Mouse (Mus musculus) heart, embryonic 10.5 days (tissue): ENCODE data around the gene Zfpm1. TPM values are rescaled to one million over a fixed set of nuclear protein-coding genes. Genes with fewer than 3 reads are reported as not detected.

Experiments
- DNase-seq: peaks from one replicate; pipeline ENCODE4 v3.0.0-alpha.2; 2017; ENCODE audit warnings: low spot score
- H3K27ac ChIP-seq: fragments of 300-500 bp; sonication (generic); 2 replicates; pipeline ENCODE4 v1.5.1; 2016; ENCODE audit warnings: mild to moderate bottlenecking
- H3K27me3 ChIP-seq: fragments of 300-500 bp; sonication (generic); 2 replicates; pipeline ENCODE4 v1.6.1; 2016; ENCODE audit warnings: mild to moderate bottlenecking; ENCODE audit not compliant: poor library complexity, insufficient read depth, severe bottlenecking
- H3K36me3 ChIP-seq: fragments of 300-500 bp; sonication (generic); 2 replicates; pipeline ENCODE4 v1.6.1; 2016; ENCODE audit warnings: mild to moderate bottlenecking, moderate library complexity
- H3K4me1 ChIP-seq: fragments of 300-500 bp; sonication (generic); 2 replicates; pipeline ENCODE4 v1.6.1; 2016; ENCODE audit warnings: mild to moderate bottlenecking
- H3K4me3 ChIP-seq: fragments of 300-500 bp; sonication (generic); 2 replicates; pipeline ENCODE4 v1.5.1; 2016; ENCODE audit warnings: mild to moderate bottlenecking, moderate library complexity
- H3K9me3 ChIP-seq: fragments of 300-500 bp; sonication (generic); 2 replicates; pipeline ENCODE4 v1.6.1; 2016; ENCODE audit warnings: mild to moderate bottlenecking, moderate library complexity
- WGBS: fragments of 180-500 bp; shearing (Covaris S2); methylation state at CpG from one replicate; pipeline ENCODE4 v1.1.7; 2016; 5-methylcytosine and 5-hydroxymethylcytosine counted together
- polyA plus RNA-seq: library from polyadenylated mRNA; unstranded; fragments of >200 nt; fragmentation: Nextera tagmentation; extraction: Ambion mirVana; gene quantifications from 2 replicates; pipeline ENCODE4 v1.2.1, GENCODE M21; 2016

The Zfpm1 gene
- polyA plus RNA-seq, 1 experiment from 2014 or later = 12.8 TPM

- H3K4me3 ChIP-seq = no peak overlapping the region
- H3K4me1 ChIP-seq = peaks cover 100% of the 10 kb centered on the region
- no peaks in the 10 kb centered on the region for H3K27me3 ChIP-seq
- peaks cover 67% of the 10 kb centered on the region for H3K36me3 ChIP-seq
- H3K27ac ChIP-seq = peak overlapping the region; percentile 81
- WGBS = 87% methylated on average over 8 of the region's 8 CpGs
- no peaks in the 10 kb centered on the region for H3K9me3 ChIP-seq
- DNase-seq = no peak
Observed at GRCm38 (mm10) chr8:122307836-122308235, 25.9 kb downstream of the Zfpm1 start.

- H3K36me3 ChIP-seq = peaks cover 72% of the 10 kb centered on the region
- 5% methylated on average over 12 of the region's 12 CpGs for WGBS
Observed at GRCm38 (mm10) chr8:122309272-122309671, 27.3 kb downstream of the Zfpm1 start.

GRCm38 (mm10) chr8:122311115-122311514, 29.2 kb downstream of the Zfpm1 start:
- Histone ChIP-seq H3K9me3 (no peaks in the 10 kb centered on the region), H3K27me3 (no peaks in the 10 kb centered on the region), H3K27ac (peak overlapping the region; percentile 81), H3K36me3 (peaks cover 68% of the 10 kb centered on the region), H3K4me3 (no peak overlapping the region), H3K4me1 (peaks cover 100% of the 10 kb centered on the region)
- DNase-seq = no peak
- WGBS = 71% methylated on average over 2 of the region's 2 CpGs

More at GRCm38 (mm10) chr8:122309272-122309671, 27.3 kb downstream of the Zfpm1 start:
- Histone ChIP-seq H3K27me3 (no peaks in the 10 kb centered on the region), H3K4me3 (peak overlapping the region; percentile 36), H3K27ac (peak overlapping the region; percentile 81), H3K4me1 (peaks cover 100% of the 10 kb centered on the region), H3K9me3 (no peaks in the 10 kb centered on the region)
- peak; percentile 94 for DNase-seq

GRCm38 (mm10) chr8:122312553-122312952, 30.6 kb downstream of the Zfpm1 start:
- no peaks in the 10 kb centered on the region for H3K27me3 ChIP-seq
- peaks cover 100% of the 10 kb centered on the region for H3K4me1 ChIP-seq
- no peak overlapping the region; the same call in 1 of the 2 replicates for H3K4me3 ChIP-seq
- H3K27ac ChIP-seq = peak overlapping the region; percentile 81
- peaks cover 67% of the 10 kb centered on the region for H3K36me3 ChIP-seq
- no peak for DNase-seq
- H3K9me3 ChIP-seq = no peaks in the 10 kb centered on the region
- WGBS = 47% methylated on average over 2 of the region's 2 CpGs

DNA sequence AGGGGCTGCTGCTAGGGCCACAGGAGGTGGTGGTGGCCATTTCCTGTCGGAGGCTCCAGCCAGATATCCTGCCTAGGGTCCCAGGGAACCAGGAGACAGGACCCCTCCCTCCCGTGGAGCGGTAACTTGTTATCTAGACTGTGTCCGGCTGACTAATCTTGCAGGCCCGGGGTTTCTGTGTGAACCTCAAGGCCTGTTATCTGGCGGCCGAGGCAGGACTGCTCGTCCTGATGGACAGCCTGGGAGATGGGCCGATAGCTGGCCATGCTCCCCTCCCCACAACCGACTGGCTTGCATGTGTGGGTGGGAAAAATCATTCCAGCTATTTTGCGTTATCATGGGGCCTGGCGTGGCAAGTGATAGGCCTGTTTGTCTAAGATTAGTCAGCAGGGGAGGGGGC, 31.4 kb downstream of the Zfpm1 start:
- Histone ChIP-seq H3K27ac (peak overlapping the region; percentile 81), H3K4me3 (peak overlapping the region; percentile 13), H3K4me1 (peaks cover 100% of the 10 kb centered on the region), H3K27me3 (no peaks in the 10 kb centered on the region), H3K9me3 (no peaks in the 10 kb centered on the region), H3K36me3 (peaks cover 66% of the 10 kb centered on the region)
- peak; percentile 94 for DNase-seq
- WGBS = 7% methylated on average over 12 of the region's 12 CpGs

DNA sequence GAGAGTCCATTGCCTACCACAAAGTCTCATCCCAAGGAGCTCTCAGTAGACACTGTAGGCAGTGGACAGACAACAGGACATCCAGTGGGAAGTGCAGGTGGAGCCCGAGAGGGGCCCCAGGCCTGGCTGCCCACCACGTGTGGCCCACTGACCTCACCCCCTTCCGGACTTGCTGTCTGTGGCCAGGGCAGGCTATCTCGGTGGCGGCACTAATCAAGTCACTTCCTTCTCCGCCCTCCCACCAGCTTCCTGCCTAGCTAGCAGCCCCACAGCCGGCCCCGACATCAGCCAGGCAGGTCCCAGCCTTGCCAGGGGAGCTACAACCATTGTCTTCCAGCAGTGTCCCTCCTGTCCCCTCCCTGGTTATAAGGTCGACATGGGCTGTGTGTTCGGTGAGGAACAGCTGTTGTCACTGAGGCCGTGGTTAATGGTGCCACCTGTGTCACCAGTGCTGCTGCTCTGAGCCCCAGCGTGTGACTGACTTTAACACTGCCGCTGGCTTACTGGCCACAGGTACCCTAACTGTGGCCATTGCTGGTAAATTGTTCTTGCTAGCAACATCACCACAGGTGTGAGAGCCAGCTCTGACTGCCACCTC, 33.1 kb downstream of the Zfpm1 start:
- no peaks in the 10 kb centered on the region for H3K9me3 ChIP-seq
- H3K4me3 ChIP-seq = no peak overlapping the region
- peaks cover 100% of the 10 kb centered on the region for H3K4me1 ChIP-seq
- no peaks in the 10 kb centered on the region for H3K27me3 ChIP-seq
- WGBS = 50% methylated on average over 13 of the region's 13 CpGs
- H3K27ac ChIP-seq = peak overlapping the region; percentile 81
- DNase-seq = no peak
- H3K36me3 ChIP-seq = peaks cover 62% of the 10 kb centered on the region

- Histone ChIP-seq H3K4me3 (no peak overlapping the region), H3K9me3 (no peaks in the 10 kb centered on the region), H3K4me1 (peaks cover 100% of the 10 kb centered on the region), H3K36me3 (peaks cover 52% of the 10 kb centered on the region), H3K27me3 (no peaks in the 10 kb centered on the region), H3K27ac (peak overlapping the region; percentile 81)
- 51% methylated on average over 2 of the region's 2 CpGs for whole genome bisulfite sequencing
- no peak for DNase-seq
Observed at GRCm38 (mm10) chr8:122316402-122316801, 34.5 kb downstream of the Zfpm1 start.

GRCm38 (mm10) chr8:122317918-122318475, 36.1 kb downstream of the Zfpm1 start:
- peaks cover 100% of the 10 kb centered on the region for H3K4me1 ChIP-seq
- DNase-seq = no peak
- 50% methylated on average over 8 of the region's 8 CpGs for WGBS
- peak overlapping the region; percentile 81 for H3K27ac ChIP-seq
- no peak overlapping the region for H3K4me3 ChIP-seq
- H3K9me3 ChIP-seq = no peaks in the 10 kb centered on the region
- peaks cover 46% of the 10 kb centered on the region for H3K36me3 ChIP-seq
- H3K27me3 ChIP-seq = no peaks in the 10 kb centered on the region

GRCm38 (mm10) chr8:122319045-122319707, 37.2 kb downstream of the Zfpm1 start:
- 56% methylated on average over 11 of the region's 11 CpGs for WGBS
- no peak for DNase-seq

DNA sequence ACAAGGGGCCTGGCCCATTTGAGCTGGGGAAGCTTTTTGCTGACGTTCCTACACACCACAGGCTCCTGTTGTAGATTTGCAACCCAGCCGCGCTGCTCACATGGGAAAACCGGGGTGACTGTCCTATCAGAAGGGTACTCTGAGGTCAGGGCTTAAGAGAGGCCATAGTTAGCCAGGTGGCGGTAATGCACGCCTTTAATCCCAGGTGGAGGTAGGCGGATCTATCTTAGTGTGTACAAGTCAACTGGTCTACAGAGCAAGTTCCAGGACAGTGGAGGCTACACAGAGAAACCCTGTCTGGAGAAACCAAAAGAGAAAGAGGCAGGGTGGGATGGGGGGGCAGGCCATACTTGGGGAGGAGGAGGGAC, 37.8 kb downstream of the Zfpm1 start:
- H3K4me1 ChIP-seq = peaks cover 100% of the 10 kb centered on the region
- peak overlapping the region; percentile 81 for H3K27ac ChIP-seq
- no peak overlapping the region for H3K4me3 ChIP-seq
- WGBS = 71% methylated on average over 7 of the region's 7 CpGs
- H3K27me3 ChIP-seq = no peaks in the 10 kb centered on the region
- peaks cover 46% of the 10 kb centered on the region for H3K36me3 ChIP-seq
- no peaks in the 10 kb centered on the region for H3K9me3 ChIP-seq
- no peak for DNase-seq

More at GRCm38 (mm10) chr8:122319045-122319707, 37.2 kb downstream of the Zfpm1 start:
- H3K27me3 ChIP-seq = no peaks in the 10 kb centered on the region
- no peak overlapping the region for H3K4me3 ChIP-seq
- peaks cover 100% of the 10 kb centered on the region for H3K4me1 ChIP-seq
- peaks cover 50% of the 10 kb centered on the region for H3K36me3 ChIP-seq
- no peaks in the 10 kb centered on the region for H3K9me3 ChIP-seq
- H3K27ac ChIP-seq = peak overlapping the region; percentile 81

DNA sequence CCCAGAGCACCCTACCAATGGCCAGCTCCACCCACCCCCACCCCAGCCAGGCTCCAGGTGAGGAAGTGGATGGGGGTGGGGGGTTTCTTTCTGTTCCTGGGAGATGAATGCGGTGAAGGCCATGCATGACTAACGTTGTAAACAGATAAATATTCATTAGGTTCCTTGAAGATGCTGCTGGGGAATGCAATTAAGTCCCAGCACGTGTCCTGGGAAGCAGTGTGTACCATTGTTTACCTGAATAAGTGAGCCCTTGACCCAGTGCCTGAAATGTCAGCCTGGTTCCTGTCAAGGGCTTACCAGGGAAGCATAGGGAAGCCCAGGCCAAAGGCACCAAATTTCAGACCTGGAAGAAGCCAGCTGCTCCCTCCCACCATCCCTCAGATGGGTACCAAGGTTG, 38.6 kb downstream of the Zfpm1 start:
- H3K4me3 ChIP-seq = no peak overlapping the region
- H3K27ac ChIP-seq = peak overlapping the region; percentile 81
- peaks cover 100% of the 10 kb centered on the region for H3K4me1 ChIP-seq
- DNase-seq = no peak
- no peaks in the 10 kb centered on the region for H3K27me3 ChIP-seq
- WGBS = 37% methylated on average over 3 of the region's 3 CpGs
- no peaks in the 10 kb centered on the region for H3K9me3 ChIP-seq
- H3K36me3 ChIP-seq = peaks cover 50% of the 10 kb centered on the region

GRCm38 (mm10) chr8:122321455-122321921, 39.5 kb downstream of the Zfpm1 start:
- peak; percentile 96 for DNase-seq
- Histone ChIP-seq H3K27ac (peak overlapping the region; percentile 81), H3K9me3 (no peaks in the 10 kb centered on the region), H3K36me3 (peaks cover 40% of the 10 kb centered on the region), H3K27me3 (no peaks in the 10 kb centered on the region), H3K4me1 (peaks cover 100% of the 10 kb centered on the region), H3K4me3 (peak overlapping the region; percentile 22; the same call in 1 of the 2 replicates)
- 16% methylated on average over 10 of the region's 10 CpGs for WGBS

DNA sequence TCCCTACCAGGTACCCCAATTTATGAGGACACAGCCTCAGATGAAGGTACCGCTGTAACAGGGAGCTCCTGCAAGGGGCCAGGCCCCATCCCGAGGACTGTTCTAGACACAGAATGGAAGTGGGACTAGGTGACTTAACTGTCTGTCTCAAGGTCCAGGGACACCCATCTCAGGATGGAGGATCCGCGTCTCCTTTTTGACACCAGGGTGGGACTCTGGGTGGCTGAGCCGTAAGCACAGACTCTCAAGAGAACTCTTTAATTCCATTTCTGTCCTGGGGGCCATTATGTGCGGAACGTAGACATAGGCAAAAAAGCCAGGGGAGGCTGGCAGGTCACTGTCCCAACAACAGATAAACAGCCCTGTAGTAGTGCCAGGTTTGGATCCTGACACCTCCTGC, 40.2 kb downstream of the Zfpm1 start:
- DNase-seq = no peak
- Histone ChIP-seq H3K4me3 (peak overlapping the region; percentile 22; the same call in 1 of the 2 replicates), H3K27ac (peak overlapping the region; percentile 81), H3K4me1 (peaks cover 100% of the 10 kb centered on the region), H3K36me3 (peaks cover 35% of the 10 kb centered on the region), H3K27me3 (no peaks in the 10 kb centered on the region), H3K9me3 (no peaks in the 10 kb centered on the region)
- WGBS = 62% methylated on average over 7 of the region's 7 CpGs
